Mouse (Mus musculus): ENCODE measurements around the gene Ybx2.

Gene Ybx2

GRCm38 (mm10) chr11:69933066-69933465, 2.5 kb upstream of the Ybx2 start:
- no peak for DNase-seq (ENCODE audit: inconsistent age in 2 of 2, low spot score in 1 of 2)

GRCm38 (mm10) chr11:69934169-69934568, 1.4 kb upstream of the Ybx2 start:
- DNase-seq (ENCODE audit: inconsistent age in 2 of 2, low spot score in 1 of 2): peak; percentile 89 to 97

- DNase-seq (ENCODE audit: inconsistent age in 2 of 2, low spot score in 1 of 2): no peak
These were observed 915 bp upstream of the Ybx2 start for GRCm38 (mm10) chr11:69934681-69935080.

- DNase-seq (ENCODE audit: inconsistent age in 2 of 2, low spot score in 1 of 2): peak in 1 of 2 experiments; percentile 56
These were observed 560 bp downstream of the Ybx2 start for GRCm38 (mm10) chr11:69936156-69936555.

- DNase-seq (ENCODE audit: inconsistent age in 2 of 2, low spot score in 1 of 2): peak in 1 of 2 experiments; percentile 65
These were observed 1.2 kb downstream of the Ybx2 start for GRCm38 (mm10) chr11:69936714-69937347.

- peak in 1 of 2 experiments; percentile 65 for DNase-seq (ENCODE audit: inconsistent age in 2 of 2, low spot score in 1 of 2)
These were observed 1.8 kb downstream of the Ybx2 start for GRCm38 (mm10) chr11:69937385-69937784.

- no peak for DNase-seq (ENCODE audit: inconsistent age in 2 of 2, low spot score in 1 of 2)
These were observed 2.2 kb downstream of the Ybx2 start for GRCm38 (mm10) chr11:69937834-69938233.

- peak in 1 of 2 experiments; percentile 28 for DNase-seq (ENCODE audit: inconsistent age in 2 of 2, low spot score in 1 of 2)
These were observed 2.9 kb downstream of the Ybx2 start for GRCm38 (mm10) chr11:69938401-69938979.

GRCm38 (mm10) chr11:69939181-69939580, 3.6 kb downstream of the Ybx2 start:
- peak in 1 of 2 experiments; percentile 33 for DNase-seq (ENCODE audit: inconsistent age in 2 of 2, low spot score in 1 of 2)

GRCm38 (mm10) chr11:69939731-69940130, 4.1 kb downstream of the Ybx2 start:
- DNase-seq (ENCODE audit: inconsistent age in 2 of 2, low spot score in 1 of 2): no peak

GRCm38 (mm10) chr11:69940962-69941361, 5.4 kb downstream of the Ybx2 start:
- DNase-seq (ENCODE audit: inconsistent age in 2 of 2, low spot score in 1 of 2): peak in 1 of 2 experiments; percentile 26

- DNase-seq (ENCODE audit: inconsistent age in 2 of 2, low spot score in 1 of 2): peak; percentile 80 to 87
These were observed 9.6 kb downstream of the Ybx2 start for GRCm38 (mm10) chr11:69945216-69945615.

- DNase-seq (ENCODE audit: inconsistent age in 2 of 2, low spot score in 1 of 2): peak in 1 of 2 experiments; percentile 40
These were observed 10.6 kb downstream of the Ybx2 start for GRCm38 (mm10) chr11:69945997-69946891.

GRCm38 (mm10) chr11:69947337-69948065, 11.9 kb downstream of the Ybx2 start:
- peak; percentile 70 to 77 for DNase-seq (ENCODE audit: inconsistent age in 2 of 2, low spot score in 1 of 2)

- peak; percentile 94 to 97 for DNase-seq (ENCODE audit: inconsistent age in 2 of 2, low spot score in 1 of 2)
These were observed 12.6 kb downstream of the Ybx2 start, which contains the start of gene Slc2a4 for GRCm38 (mm10) chr11:69948066-69948762. TSS of gene Slc2a4 (minus strand) at chr11:69948188.

- DNase-seq (ENCODE audit: inconsistent age in 2 of 2, low spot score in 1 of 2): peak; percentile 88 to 96
These were observed 13.2 kb downstream of the Ybx2 start for GRCm38 (mm10) chr11:69948763-69949150.

- peak in 1 of 2 experiments; percentile 69 for DNase-seq (ENCODE audit: inconsistent age in 2 of 2, low spot score in 1 of 2)
These were observed 15.3 kb downstream of the Ybx2 start for GRCm38 (mm10) chr11:69950807-69951459.

- no peak for DNase-seq (ENCODE audit: inconsistent age in 2 of 2, low spot score in 1 of 2)
These were observed 16.7 kb downstream of the Ybx2 start for GRCm38 (mm10) chr11:69952274-69952673.

- no peak for DNase-seq (ENCODE audit: inconsistent age in 2 of 2, low spot score in 1 of 2)
These were observed 17.8 kb downstream of the Ybx2 start for GRCm38 (mm10) chr11:69953267-69953915.
